Mouse (Mus musculus) midbrain, postnatal 0 days (tissue): ENCODE data around the gene Agbl1. TPM values are rescaled to one million over a fixed set of nuclear protein-coding genes. Genes with fewer than 3 reads are reported as not detected.

ENCODE experiments used
- ATAC-seq: fragments of 200-750 bp; cut with Nextera tagmentation; 2 replicates; pipeline ENCODE4 v1.8.0; 2017; ENCODE audit warnings: moderate number of reproducible peaks, mild to moderate bottlenecking, moderate TSS enrichment, moderate library complexity; ENCODE audit not compliant: low FRiP score
- DNase-seq: peaks from one replicate; pipeline ENCODE4 v3.0.0-alpha.2; 2015; ENCODE audit warnings: low spot score
- H3K27ac ChIP-seq: fragments of 300-500 bp; sonication (generic); 2 replicates; pipeline ENCODE4 v1.5.1; 2014; ENCODE audit warnings: low read depth, mild to moderate bottlenecking, low read length, mixed read lengths
- H3K27me3 ChIP-seq: fragments of 300-500 bp; sonication (generic); 2 replicates; pipeline ENCODE4 v1.6.1; 2014; ENCODE audit warnings: low read length, control low read depth, mixed read lengths; ENCODE audit not compliant: insufficient read depth
- H3K36me3 ChIP-seq: fragments of 300-500 bp; sonication (generic); 2 replicates; pipeline ENCODE4 v1.6.1; 2014; ENCODE audit warnings: low read length, control low read depth, mixed read lengths; ENCODE audit not compliant: insufficient read depth
- H3K4me1 ChIP-seq: fragments of 300-500 bp; sonication (generic); 2 replicates; pipeline ENCODE4 v1.6.1; 2014; ENCODE audit warnings: mild to moderate bottlenecking, control low read depth, antibody characterized with exemption, low read length, mixed read lengths; ENCODE audit not compliant: insufficient read depth
- H3K4me2 ChIP-seq: fragments of 300-500 bp; sonication (generic); 2 replicates; pipeline ENCODE4 v1.6.1; 2014; ENCODE audit warnings: low read depth, mild to moderate bottlenecking, low read length, mixed read lengths; ENCODE audit not compliant: poor library complexity, severe bottlenecking
- H3K4me3 ChIP-seq: fragments of 300-500 bp; sonication (generic); 2 replicates; pipeline ENCODE4 v1.5.1; 2014; ENCODE audit warnings: low read depth, mild to moderate bottlenecking, low read length, moderate library complexity
- H3K9ac ChIP-seq: fragments of 300-500 bp; sonication (generic); replicated peaks from 2 replicates; pipeline ENCODE4 v1.6.1; 2014; ENCODE audit warnings: mild to moderate bottlenecking, low read length, moderate library complexity, mixed read lengths; ENCODE audit not compliant: poor library complexity, severe bottlenecking
- H3K9me3 ChIP-seq: fragments of 300-500 bp; sonication (generic); 2 replicates; pipeline ENCODE4 v1.6.1; 2016; ENCODE audit warnings: low read length, control low read depth
- CTCF ChIP-seq: IDR thresholded peaks from 2 replicates; pipeline ENCODE4 v1.5.1; 2016; ENCODE audit warnings: antibody characterized with exemption, mild to moderate bottlenecking
- WGBS: fragments of 180-500 bp; shearing (Covaris S2); extraction: QIAGEN DNeasy Blood & Tissue Kit; methylation state at CpG from one replicate; pipeline ENCODE4 v1.1.7; 2014; 5-methylcytosine and 5-hydroxymethylcytosine counted together
- polyA plus RNA-seq: library from polyadenylated mRNA; unstranded; fragments of >200 nt; fragmentation: Nextera tagmentation; extraction: Ambion mirVana; gene quantifications from 2 replicates; pipeline ENCODE4 v1.2.1, GENCODE M21; 2015
- total RNA-seq: library from RNA; depleted of rRNA; stranded (reverse); fragments of >200 nt; gene quantifications from 2 replicates; pipeline ENCODE4 v1.2.3, GENCODE M21; 2014

Gene Agbl1
- total and polyA plus RNA-seq, 2 experiments from 2014 or later, result 0.05 to 0.55 TPM

GRCm38 (mm10) chr7:76551860-76552259, 322.2 kb downstream of the Agbl1 start:
- no peaks in the 10 kb centered on the region for H3K4me1 ChIP-seq
- H3K9ac ChIP-seq, result no peak overlapping the region
- H3K27ac ChIP-seq, result no peak overlapping the region
- no peak for TF ChIP-seq CTCF
- WGBS, result 91% methylated on average over 3 of the region's 3 CpGs
- DNase-seq, result no peak
- H3K36me3 ChIP-seq, result no peaks in the 10 kb centered on the region
- no peaks in the 10 kb centered on the region for H3K27me3 ChIP-seq
- ATAC-seq, result no peak
- H3K4me3 ChIP-seq, result no peak overlapping the region
- H3K9me3 ChIP-seq, result no peaks in the 10 kb centered on the region
- H3K4me2 ChIP-seq, result no peak overlapping the region

DNA sequence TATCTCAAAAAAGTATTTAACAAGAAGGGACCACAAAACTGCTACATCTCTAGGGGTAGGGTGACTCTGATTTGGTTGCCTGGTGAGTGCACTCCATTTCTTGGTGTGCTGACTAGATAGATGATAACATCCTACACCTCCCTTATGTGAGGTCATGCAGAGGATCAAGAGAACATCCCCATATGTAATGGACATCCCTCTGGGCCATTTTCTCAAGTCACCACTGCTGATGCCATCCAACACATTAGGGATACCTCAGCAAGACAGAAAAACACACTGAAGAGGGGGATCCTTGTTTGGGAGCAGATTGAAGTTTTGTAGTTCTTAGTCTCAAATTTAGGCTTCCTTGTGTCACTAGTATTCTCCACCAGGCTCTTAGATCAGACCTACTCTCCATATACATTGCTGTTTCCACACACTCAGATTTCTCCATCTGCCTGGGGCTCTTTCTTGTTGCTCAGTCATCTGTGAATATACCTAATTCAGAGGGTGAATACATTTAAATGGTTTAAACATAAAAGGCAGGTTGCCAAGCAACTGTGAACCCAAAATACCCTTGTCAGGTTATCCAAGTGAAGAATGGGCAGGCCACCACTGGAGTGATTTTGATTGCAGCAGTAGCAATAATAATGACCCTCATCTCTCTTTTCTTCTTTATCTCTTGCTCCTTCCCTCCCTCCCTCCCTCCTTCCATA, 331.0 kb downstream of the Agbl1 start:
- TF ChIP-seq CTCF, result no peak
- DNase-seq (peak; percentile 33), ATAC-seq (no peak)
- Histone ChIP-seq H3K4me1 (no peaks in the 10 kb centered on the region), H3K27me3 (no peaks in the 10 kb centered on the region), H3K27ac (no peak overlapping the region), H3K36me3 (no peaks in the 10 kb centered on the region), H3K4me2 (no peak overlapping the region), H3K9ac (no peak overlapping the region), H3K4me3 (no peak overlapping the region), H3K9me3 (no peaks in the 10 kb centered on the region)

- Histone ChIP-seq H3K4me2 (no peak overlapping the region), H3K9ac (no peak overlapping the region), H3K27me3 (no peaks in the 10 kb centered on the region), H3K9me3 (no peaks in the 10 kb centered on the region), H3K27ac (no peak overlapping the region), H3K36me3 (no peaks in the 10 kb centered on the region), H3K4me1 (no peaks in the 10 kb centered on the region), H3K4me3 (no peak overlapping the region)
- TF ChIP-seq CTCF, result no peak
- no peak for ATAC-seq
- WGBS, result 89% methylated on average over 4 of the region's 4 CpGs
- DNase-seq, result no peak
These were observed 332.8 kb downstream of the Agbl1 start for GRCm38 (mm10) chr7:76562506-76562905.

- H3K9me3 ChIP-seq, result no peaks in the 10 kb centered on the region
- H3K4me3 ChIP-seq, result no peak overlapping the region
- WGBS, result 86% methylated on average over 5 of the region's 5 CpGs
- DNase-seq, result no peak
- no peaks in the 10 kb centered on the region for H3K4me1 ChIP-seq
- H3K27ac ChIP-seq, result no peak overlapping the region
- no peak overlapping the region for H3K4me2 ChIP-seq
- no peak overlapping the region for H3K9ac ChIP-seq
- no peak for TF ChIP-seq CTCF
- H3K27me3 ChIP-seq, result no peaks in the 10 kb centered on the region
- no peaks in the 10 kb centered on the region for H3K36me3 ChIP-seq
- no peak for ATAC-seq
These were observed 364.9 kb downstream of the Agbl1 start for GRCm38 (mm10) chr7:76594566-76595079.

DNA sequence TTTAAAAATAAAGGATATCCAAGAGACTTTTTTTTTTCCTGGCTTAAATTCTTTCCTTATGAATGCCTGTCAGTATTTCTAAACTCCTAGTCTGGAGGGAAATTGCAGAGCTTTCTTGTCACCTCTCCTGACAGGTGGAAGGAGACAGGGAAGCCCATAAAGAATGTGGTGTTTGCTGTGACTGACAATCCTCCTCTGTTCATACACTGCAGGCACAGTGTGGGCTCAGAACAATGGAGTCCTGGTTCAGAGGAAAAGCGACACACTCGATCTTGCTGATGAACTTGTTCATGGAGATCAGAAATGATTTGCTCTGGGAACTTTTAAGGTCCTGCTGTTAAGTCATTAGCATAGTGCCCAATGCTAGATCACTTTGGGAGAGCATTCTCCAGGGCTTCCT, 368.1 kb downstream of the Agbl1 start:
- no peak for DNase-seq
- no peak for ATAC-seq
- Histone ChIP-seq H3K4me3 (no peak overlapping the region), H3K4me2 (no peak overlapping the region), H3K4me1 (no peaks in the 10 kb centered on the region), H3K9me3 (no peaks in the 10 kb centered on the region), H3K27ac (no peak overlapping the region), H3K36me3 (no peaks in the 10 kb centered on the region), H3K27me3 (no peaks in the 10 kb centered on the region), H3K9ac (no peak overlapping the region)
- no peak for TF ChIP-seq CTCF
- 20% methylated on average over 2 of the region's 2 CpGs for WGBS

GRCm38 (mm10) chr7:76600050-76600690, 370.5 kb downstream of the Agbl1 start:
- ATAC-seq (no peak), DNase-seq (no peak)
- Histone ChIP-seq H3K4me3 (no peak overlapping the region), H3K27ac (no peak overlapping the region), H3K36me3 (no peaks in the 10 kb centered on the region), H3K9me3 (no peaks in the 10 kb centered on the region), H3K4me1 (no peaks in the 10 kb centered on the region), H3K27me3 (no peaks in the 10 kb centered on the region), H3K9ac (no peak overlapping the region), H3K4me2 (no peak overlapping the region)
- WGBS, result 84% methylated on average over 2 of the region's 2 CpGs
- TF ChIP-seq CTCF, result no peak
